Mouse (Mus musculus): ENCODE measurements at regions not wholly inside any gene's neighbourhood (a gene's known extent, or its start where the extent isn't known, plus 50 kb on each side); places are given as distances from the start of the nearest gene placed in this dataset.

DNA sequence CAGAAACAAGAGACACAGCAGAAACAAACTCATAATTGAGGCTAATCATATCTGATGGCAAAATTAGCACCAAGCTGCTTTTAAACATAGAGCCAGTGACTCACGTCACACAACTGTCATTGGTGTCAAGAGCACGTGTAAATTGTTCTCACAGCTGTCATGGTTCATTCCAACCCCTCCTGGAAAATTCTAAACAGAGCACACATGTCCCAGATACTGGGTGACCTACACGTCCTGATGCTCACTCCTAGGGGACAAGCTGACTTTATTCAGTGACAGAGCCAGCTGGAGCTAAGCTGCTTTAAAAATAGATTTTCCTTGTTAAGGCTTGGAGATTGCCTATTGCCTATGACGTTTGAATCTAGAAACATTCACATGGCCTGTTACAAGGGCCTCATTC is 304.1 kb downstream of the 1500009L16Rik start:
- DNase-seq (ENCODE audit: low spot score) = peak; percentile 8

DNA sequence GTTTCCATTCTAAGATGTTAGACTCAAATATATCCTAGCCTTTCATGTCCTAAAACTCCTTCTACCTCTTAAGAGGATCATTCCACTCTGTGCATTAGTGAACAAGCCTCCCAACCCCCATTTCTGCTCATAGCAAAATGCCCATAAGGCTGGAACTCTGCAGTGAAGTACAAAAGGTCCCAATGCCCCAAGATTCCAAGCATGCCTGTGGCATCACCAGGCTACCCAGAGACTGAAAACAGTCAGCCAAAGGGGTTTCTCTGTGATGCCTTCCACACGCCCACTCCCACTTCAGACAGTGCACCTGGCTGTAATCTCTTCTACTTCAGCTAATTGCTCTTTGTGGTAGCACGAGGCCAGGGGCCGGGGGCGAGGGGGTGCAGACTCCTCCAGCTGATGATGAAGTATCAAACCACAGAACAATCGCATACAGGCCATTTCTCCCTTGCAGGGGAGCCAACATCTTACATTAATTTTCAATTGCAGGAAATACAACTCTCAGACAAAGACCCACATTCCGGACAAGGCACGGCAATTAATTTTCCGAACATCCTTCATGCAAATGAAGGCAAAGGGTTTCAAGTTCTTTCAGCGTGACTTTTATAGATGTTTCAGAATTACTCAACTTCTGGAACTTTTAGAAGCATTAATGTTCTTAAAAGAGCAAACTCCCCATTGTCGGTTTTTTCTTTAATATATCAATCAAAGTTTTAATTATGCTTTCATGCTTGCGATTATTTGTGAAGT is 313.6 kb downstream of the 1500009L16Rik start:
- no peak for DNase-seq (ENCODE audit: low spot score)

GRCm38 (mm10) chr10:84048706-84049105 is 326.0 kb downstream of the 1500009L16Rik start:
- DNase-seq (ENCODE audit: low spot score) = no peak

- no peak for DNase-seq (ENCODE audit: low spot score)
These were observed 330.0 kb downstream of the 1500009L16Rik start for GRCm38 (mm10) chr10:84052696-84053095.

DNA sequence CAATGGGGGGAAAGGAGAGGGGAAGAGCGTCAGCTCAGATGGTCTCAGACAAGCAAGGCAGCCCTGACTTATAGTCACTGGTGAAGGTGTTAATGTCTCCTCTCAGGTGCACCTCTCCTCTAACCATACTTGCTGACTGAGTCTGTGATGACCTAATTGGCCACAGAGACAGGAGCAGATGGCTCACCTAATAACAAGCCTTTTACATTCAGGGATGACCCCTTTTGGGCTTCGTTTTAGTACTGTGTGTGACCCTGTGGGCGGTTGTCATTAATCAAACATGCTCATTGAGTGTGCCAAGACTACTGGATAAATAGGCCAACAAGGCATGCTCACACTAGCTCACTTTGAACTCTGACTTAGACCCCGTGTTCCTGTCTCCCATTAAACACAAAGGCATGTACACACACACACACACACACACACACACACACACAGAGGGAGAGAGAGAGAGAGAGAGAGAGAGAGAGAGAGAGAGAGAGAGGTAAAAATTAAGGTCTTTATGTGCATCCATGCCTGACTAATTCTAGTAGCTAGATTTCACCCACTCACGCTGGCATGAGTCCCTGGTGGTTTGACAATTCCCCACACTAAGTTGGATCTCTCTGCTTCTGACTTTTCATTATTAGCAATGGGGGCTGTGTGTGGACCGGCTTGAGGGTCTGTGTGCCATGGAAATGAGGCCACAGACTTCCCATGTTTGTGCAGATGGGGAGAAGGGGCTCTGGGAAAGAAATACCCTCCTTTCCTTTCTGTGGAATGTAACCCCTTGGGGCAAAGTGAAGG is 332.1 kb downstream of the 1500009L16Rik start:
- DNase-seq (ENCODE audit: low spot score) = no peak

- DNase-seq (ENCODE audit: low spot score) = no peak
These were observed 332.9 kb downstream of the 1500009L16Rik start for GRCm38 (mm10) chr10:84055402-84056167.

DNA sequence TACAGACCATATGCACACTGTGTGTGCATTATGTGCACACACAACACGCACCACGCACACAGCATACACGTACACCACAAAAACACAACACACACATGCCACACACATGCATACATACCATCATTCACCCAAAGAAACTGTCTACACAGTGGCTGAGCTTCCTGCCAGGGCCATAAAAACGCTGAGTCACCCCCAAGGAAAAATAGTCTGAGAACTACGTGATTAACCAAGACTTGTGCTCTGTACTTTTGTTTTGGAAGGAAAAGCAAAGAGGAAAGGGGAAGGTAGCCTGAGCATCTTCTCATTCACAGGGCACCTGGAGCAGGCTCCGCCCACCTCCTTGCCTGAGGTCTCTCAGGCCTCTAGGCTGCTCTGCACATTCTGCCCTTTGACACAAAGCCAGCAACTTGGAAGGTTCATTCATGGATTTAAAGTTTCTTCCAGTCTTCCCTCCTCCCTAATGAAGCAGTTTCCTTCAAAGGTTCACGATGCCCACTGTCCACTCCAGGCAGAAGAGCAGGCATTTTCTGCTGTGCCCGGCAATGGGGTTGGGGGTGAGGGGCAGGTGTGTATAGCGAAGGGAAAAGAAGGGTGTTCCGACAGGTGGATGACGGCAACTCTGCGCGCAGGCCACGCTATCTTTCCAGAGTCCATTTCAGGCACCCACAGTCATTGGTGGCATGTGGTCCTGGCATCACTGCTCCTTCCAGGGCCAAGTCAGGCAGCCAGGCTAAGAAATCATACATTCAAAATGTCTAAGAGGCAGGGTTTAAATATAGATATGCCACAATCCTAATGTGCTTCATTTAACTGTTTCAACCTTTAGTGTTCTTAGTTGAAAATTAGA is 333.9 kb downstream of the 1500009L16Rik start:
- DNase-seq (ENCODE audit: low spot score) = no peak

DNA sequence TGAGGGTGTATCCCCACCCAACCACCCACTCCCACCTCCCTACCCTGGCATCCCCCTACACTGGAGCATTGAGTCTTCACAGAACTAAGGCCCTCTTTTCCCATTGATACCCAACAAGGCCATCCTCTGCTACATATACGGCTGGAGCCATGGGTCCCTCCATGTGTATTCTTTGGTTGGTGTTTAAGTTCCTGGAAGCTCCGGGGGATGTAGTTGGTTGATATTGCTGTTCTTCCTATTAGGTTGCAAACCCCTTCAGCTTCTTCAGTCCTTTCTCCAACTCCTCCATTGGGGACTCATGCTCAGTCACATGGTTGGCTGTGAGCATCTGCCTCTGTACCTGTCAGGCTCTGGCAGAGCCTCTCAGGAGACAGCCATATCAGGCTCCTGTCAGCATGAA is 335.6 kb downstream of the 1500009L16Rik start:
- DNase-seq (ENCODE audit: low spot score) = no peak

DNA sequence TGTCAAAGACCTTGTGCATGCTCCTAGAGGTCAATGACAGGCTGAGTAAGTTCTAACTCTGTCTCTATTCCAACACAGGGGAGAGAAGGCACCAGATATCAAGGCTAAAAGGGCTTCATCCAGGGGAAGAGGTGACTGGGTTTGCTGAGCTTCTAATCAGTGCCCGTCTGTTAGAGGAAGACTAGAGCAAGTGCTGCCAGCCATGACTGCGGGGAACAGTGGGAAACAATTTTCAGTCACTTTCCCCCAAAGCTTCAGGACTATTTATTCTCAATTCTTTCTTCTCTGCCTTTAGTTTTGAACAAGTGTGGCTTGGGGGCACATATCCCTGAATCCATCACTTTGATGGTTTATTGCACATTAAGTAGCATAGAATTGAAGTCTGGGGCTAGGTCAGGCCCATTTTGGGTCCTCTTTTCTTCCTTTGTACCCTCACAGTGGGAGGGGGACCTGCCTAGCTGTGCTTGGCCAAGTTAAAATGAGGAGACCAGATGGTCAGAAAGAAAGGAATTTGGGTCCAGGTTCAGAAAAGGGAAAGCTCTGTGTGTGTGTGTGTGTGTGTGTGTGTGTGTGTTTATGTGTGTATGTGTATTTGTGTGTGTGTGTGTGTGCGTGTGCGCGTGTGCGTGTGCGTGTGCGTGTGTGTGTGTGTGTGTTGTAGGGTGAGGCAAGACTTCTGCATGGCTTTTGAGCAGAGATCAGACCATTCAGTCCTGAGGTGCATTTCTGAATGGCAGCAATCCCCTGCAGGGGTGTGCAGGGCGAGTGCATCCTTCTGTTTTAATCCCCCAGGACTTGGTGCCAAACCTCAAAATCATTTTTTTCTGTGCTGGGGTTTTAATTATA is 337.2 kb downstream of the 1500009L16Rik start:
- DNase-seq (ENCODE audit: low spot score) = no peak

- no peak for DNase-seq (ENCODE audit: low spot score)
These were observed 338.0 kb downstream of the 1500009L16Rik start for GRCm38 (mm10) chr10:84060492-84061218.

DNA sequence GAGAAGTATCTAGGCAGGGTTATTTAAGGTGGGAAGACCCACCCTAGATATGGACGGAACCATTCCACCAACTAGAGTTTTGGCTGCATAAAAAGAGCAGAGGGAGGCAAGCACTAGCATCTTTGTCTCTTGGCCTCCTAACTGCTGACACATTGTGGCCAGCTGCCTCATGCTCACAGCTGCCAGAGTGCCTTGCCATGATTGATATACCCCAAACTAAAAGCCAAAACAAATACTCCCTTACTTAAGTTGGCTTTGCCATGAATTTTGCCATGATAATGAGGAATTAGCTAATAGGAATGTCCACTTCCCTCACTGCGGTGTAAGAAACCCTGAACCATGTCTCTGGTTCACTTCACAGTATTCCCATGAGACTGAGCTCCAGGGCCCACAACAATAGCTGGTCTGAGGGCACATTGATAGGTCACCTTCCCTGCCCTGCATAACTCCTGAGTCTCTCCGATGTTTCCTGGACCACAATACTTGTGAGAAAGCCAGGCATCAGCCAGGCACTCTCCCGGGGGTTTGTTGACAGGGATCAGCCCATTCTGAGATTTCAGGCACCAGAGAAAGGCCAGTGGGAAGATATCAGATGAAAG is 344.5 kb downstream of the 1500009L16Rik start:
- peak; percentile 9 for DNase-seq (ENCODE audit: low spot score)

- DNase-seq (ENCODE audit: low spot score) = no peak
These were observed 347.1 kb downstream of the 1500009L16Rik start for GRCm38 (mm10) chr10:84069806-84070205.

DNA sequence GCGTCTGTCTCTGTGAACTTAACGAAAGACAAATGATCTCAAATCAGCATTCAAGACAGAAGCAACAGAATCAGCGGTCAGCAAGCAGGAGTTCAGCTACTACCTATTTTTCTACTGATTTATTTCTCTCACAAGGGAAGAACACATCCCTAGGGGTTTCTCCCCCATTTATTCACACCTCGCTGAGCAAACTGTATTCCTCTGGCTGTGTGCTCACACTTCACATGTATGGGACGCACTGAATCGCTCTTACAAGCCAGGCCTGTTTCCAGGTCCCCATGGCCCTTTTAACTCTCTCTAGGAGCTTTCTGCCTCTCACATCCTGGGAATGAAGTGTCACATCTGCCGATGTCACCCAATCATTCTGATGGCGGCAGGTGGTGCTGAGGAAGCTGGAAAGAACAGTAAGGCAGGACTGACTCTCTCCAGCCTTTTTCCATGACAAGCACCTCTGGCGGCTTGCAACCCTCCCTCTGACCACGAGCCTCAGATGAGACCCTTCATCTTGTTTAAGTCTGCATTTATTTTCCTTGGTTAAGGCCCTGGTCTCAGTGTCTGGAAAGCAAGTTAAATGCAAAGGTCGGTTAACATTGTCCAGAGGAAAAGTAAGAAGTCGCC is 350.3 kb downstream of the 1500009L16Rik start:
- DNase-seq (ENCODE audit: low spot score) = no peak

DNA sequence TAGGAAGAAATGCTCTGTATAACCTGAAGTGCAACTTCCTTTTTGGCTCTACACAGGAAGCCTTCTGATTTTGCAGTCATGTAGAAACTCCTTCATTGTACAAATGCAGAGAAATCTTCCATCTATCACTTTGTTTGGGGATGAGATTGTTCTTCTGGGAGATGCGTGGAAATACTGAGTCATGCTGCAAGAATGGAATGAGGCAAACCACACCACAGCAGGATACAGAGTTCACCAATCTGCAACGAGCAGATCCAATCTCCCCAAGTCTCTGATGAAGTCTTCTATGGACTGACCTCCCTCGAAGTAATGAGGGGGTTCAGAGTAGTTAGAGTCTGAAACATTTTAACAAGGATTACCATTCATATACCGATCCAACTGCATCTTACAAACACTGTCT is 352.9 kb downstream of the 1500009L16Rik start:
- DNase-seq (ENCODE audit: low spot score) = no peak

GRCm38 (mm10) chr10:84080236-84080635 is 357.6 kb downstream of the 1500009L16Rik start:
- no peak for DNase-seq (ENCODE audit: low spot score)

DNA sequence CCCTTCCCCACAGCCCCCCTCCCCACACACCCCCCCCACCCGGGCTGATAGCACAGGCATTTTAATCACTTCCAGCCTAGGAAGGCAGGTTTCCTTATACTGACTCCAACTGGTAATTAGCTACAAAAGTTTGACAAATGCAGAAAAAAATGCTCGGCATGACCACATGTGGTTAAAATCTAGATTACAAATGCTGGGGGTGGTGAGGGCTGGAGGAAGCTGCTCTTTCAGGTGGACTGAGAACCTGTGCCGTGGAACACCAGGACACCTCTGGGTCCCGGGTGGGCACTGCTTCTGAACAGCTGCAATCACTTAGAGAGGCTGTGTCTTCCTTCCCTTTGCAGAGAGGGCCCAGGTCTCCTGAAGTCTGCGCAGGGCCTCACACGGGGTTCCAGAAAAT is 358.7 kb downstream of the Nuak1 start:
- no peak for DNase-seq (ENCODE audit: low spot score)

- no peak for DNase-seq (ENCODE audit: low spot score)
These were observed 352.9 kb downstream of the Nuak1 start for GRCm38 (mm10) chr10:84087528-84087927.

DNA sequence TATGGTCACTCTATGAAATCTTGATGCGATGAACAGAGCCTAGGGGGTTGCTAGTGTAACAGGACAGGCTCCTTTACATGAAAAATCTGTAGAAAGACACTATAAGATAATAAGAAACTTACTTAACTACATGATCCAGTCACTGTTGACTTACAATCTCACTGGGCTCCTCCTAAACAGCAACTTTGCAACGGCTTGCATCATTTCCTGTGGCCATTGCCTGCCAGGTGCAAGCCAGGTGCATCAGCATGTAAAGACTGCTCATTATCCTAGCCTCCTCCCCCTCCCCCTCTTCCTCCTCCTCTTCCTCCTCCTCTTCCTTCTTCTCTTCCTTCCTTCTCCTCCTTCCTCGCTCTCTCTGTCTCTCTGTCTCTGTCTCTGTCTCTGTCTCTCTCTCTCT is 352.5 kb downstream of the Nuak1 start:
- DNase-seq (ENCODE audit: low spot score) = no peak
